Mouse (Mus musculus): ENCODE measurements at regions not wholly inside any gene's neighbourhood (a gene's known extent, or its start where the extent isn't known, plus 50 kb on each side); places are given as distances from the start of the nearest gene placed in this dataset.

DNA sequence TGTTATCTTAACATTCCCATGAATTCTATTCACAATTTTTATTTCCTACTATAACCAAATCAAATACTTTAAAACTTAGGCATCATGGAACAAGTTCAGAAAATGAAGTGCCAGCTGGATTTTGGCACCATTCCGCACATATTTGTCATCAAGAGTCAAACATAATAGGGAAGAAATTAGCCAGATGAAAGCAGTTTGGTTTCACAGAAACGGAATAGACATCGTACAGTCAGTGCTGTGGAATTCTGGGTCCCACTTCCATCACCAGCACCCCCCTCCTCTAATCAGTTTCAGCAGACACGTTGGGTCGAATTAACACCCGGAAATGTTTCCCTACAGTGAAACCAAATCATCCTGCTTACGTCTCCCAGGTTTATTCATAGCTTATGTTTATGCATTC is 125.8 kb upstream of the Fst start:
- TF ChIP-seq CTCF (IDR thresholded peaks at IDR 0.05 in 2 of 3, conservative IDR thresholded peaks at IDR 0.05 in 1 of 3; ENCODE audit: control insufficient read depth in 1 of 3, insufficient read depth in 1 of 3, low read depth in 2 of 3, low read length in 3 of 3, poor library complexity in 1 of 3, severe bottlenecking in 1 of 3): no peak
- TF ChIP-seq SIN3A (IDR thresholded peaks at IDR 0.05; ENCODE audit: low read length): no peak
- TF ChIP-seq EP300 (IDR thresholded peaks at IDR 0.05; ENCODE audit: low read depth in 1 of 2, low read length in 2 of 2): no peak
- no peak for TF ChIP-seq POLR2AphosphoS2 (IDR thresholded peaks at IDR 0.05; ENCODE audit: low read length)
- TF ChIP-seq POLR2A (IDR thresholded peaks at IDR 0.05; ENCODE audit: control insufficient read depth in 1 of 2, insufficient read depth in 1 of 2, low read depth in 1 of 2, low read length in 2 of 2, poor library complexity in 1 of 2): no peak
- TF ChIP-seq GATA1 (IDR thresholded peaks at IDR 0.05; ENCODE audit: low read depth, low read length): no peak
- no peak for TF ChIP-seq MAFK (IDR thresholded peaks at IDR 0.05; ENCODE audit: borderline replicate concordance, low read depth, low read length)
- no peak for TF ChIP-seq MYC (IDR thresholded peaks at IDR 0.05; ENCODE audit: low read depth, low read length)
- TF ChIP-seq RAD21 (IDR thresholded peaks at IDR 0.05; ENCODE audit: low read depth, low read length): no peak
- no peak for TF ChIP-seq ZC3H11A (IDR thresholded peaks at IDR 0.05; ENCODE audit: low read depth, low read length)

All from MEL (cell line).